Mouse (Mus musculus): ENCODE measurements around the gene Ppp2r2c. TPM values are rescaled to one million over a fixed set of nuclear protein-coding genes. Genes with fewer than 3 reads are reported as not detected.

Gene Ppp2r2c
- polyA plus RNA-seq, 1 experiment from 2014 or later, result 0.19 TPM

DNA sequence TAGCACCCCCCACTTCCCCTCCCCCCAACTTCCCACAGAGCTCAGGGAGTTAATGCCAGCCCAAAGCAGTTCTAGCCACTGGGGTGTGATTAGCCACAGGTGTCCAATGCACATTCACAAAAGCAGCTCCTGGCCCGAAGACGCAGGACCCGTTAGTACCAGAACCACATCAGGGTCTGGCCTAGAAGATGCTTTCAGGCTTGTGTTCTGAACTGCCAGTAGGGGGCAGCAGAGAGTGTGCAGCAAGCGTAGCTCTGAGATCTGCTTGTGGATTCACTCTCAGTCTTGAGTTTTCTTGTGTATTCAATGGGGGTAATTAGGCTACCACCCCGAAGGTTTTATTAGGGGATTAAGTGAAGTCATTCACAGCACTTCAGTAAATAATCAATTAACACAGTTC is 78.1 kb downstream of the Ppp2r2c start:
- H3K36me3 ChIP-seq (ENCODE audit: control insufficient read depth, insufficient read depth, low read length), result no peaks in the 10 kb centered on the region
- no peaks in the 10 kb centered on the region for H3K9me3 ChIP-seq (replicated peaks; ENCODE audit: control insufficient read depth, low read length)
- no peak for ATAC-seq (replicated peaks; ENCODE audit: insufficient number of reproducible peaks, low FRiP score, low TSS enrichment)
- H3K4me3 ChIP-seq (ENCODE audit: low read depth, low read length), result no peak overlapping the region
- H3K4me1 ChIP-seq (ENCODE audit: control insufficient read depth, insufficient read depth, low read length), result no peaks in the 10 kb centered on the region
- no peak overlapping the region for H3K4me2 ChIP-seq
- peaks cover 5% of the 10 kb centered on the region; the same call in 1 of the 2 replicates for H3K27me3 ChIP-seq (ENCODE audit: control insufficient read depth, insufficient read depth, low read length)
- H3K27ac ChIP-seq (ENCODE audit: low read depth, low read length), result no peak overlapping the region
- 15% methylated on average over 5 of the region's 5 CpGs for WGBS (ENCODE audit: insufficient replicate concordance)
- no peak overlapping the region for H3K9ac ChIP-seq (ENCODE audit: low read depth, low read length)

DNA sequence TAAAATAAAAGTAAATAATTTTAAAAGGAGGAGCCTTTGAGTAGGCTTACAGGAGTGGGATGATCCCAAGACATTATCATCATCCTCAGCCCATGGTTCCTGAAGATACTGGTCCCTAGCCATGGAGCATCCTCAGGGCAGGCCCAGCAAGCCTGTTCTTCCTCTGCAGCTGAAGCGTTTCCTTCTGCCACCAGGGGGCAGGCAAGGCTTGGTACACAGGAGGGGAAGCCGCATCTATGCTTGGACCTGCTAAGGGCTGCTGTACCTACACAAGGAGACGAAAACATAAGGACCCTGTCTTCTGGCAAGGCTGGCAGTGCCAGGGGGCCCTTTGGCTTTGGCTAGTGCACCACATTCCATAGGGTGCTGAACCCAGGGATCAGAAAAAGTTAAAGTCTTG is 80.5 kb downstream of the Ppp2r2c start:
- Histone ChIP-seq H3K36me3 (ENCODE audit: control insufficient read depth, insufficient read depth, low read length) (no peaks in the 10 kb centered on the region), H3K4me1 (ENCODE audit: control insufficient read depth, insufficient read depth, low read length) (no peaks in the 10 kb centered on the region), H3K27me3 (ENCODE audit: control insufficient read depth, insufficient read depth, low read length) (peaks cover 11% of the 10 kb centered on the region), H3K4me2 (no peak overlapping the region), H3K27ac (ENCODE audit: low read depth, low read length) (no peak overlapping the region), H3K4me3 (ENCODE audit: low read depth, low read length) (no peak overlapping the region), H3K9ac (ENCODE audit: low read depth, low read length) (no peak overlapping the region), H3K9me3 (replicated peaks; ENCODE audit: control insufficient read depth, low read length) (no peaks in the 10 kb centered on the region)
- no peak for ATAC-seq (replicated peaks; ENCODE audit: insufficient number of reproducible peaks, low FRiP score, low TSS enrichment)
- WGBS (ENCODE audit: insufficient replicate concordance), result 26% methylated on average over 3 of the region's 3 CpGs

DNA sequence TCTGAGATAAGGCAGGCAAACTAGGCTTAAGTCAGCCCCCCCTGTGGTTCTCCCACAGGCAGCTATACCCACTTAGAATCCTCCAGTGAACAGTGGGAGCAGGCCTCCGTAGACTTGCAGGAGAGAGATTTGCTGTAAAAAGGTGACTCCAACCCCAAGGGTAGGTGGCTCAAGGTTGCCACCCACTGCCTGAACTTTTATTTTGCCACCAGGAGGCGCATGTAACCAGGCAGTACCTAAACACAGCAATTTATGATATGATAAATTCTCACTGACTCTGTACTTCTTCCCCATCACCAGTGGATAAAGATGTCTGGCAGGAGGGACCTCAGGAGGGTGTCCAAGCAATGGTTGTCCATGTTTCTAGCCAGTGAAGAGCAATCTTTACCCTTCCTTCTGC is 82.6 kb downstream of the Ppp2r2c start:
- H3K36me3 ChIP-seq (ENCODE audit: control insufficient read depth, insufficient read depth, low read length), result no peaks in the 10 kb centered on the region
- no peak overlapping the region for H3K9ac ChIP-seq (ENCODE audit: low read depth, low read length)
- no peak overlapping the region for H3K27ac ChIP-seq (ENCODE audit: low read depth, low read length)
- whole genome bisulfite sequencing (ENCODE audit: insufficient replicate concordance), result 58% methylated on average over 2 of the region's 2 CpGs
- no peaks in the 10 kb centered on the region for H3K4me1 ChIP-seq (ENCODE audit: control insufficient read depth, insufficient read depth, low read length)
- no peak overlapping the region for H3K4me2 ChIP-seq
- no peak for ATAC-seq (replicated peaks; ENCODE audit: insufficient number of reproducible peaks, low FRiP score, low TSS enrichment)
- no peaks in the 10 kb centered on the region for H3K9me3 ChIP-seq (replicated peaks; ENCODE audit: control insufficient read depth, low read length)
- peaks cover 11% of the 10 kb centered on the region for H3K27me3 ChIP-seq (ENCODE audit: control insufficient read depth, insufficient read depth, low read length)
- H3K4me3 ChIP-seq (ENCODE audit: low read depth, low read length), result no peak overlapping the region

DNA sequence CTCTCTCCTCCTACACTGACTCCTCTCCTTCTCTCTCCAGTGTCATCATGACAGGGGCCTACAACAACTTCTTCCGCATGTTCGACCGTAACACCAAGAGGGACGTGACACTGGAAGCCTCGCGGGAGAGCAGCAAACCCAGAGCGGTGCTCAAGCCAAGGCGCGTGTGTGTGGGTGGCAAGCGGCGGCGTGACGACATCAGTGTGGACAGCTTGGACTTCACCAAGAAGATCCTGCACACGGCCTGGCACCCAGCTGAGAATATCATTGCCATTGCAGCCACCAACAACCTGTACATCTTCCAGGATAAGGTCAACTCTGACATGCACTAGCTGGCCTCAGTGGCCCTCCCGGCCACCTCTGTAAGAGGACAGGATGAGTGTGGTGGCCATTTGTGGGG is 84.0 kb downstream of the Ppp2r2c start:
- Histone ChIP-seq H3K9ac (ENCODE audit: low read depth, low read length) (no peak overlapping the region), H3K27ac (ENCODE audit: low read depth, low read length) (no peak overlapping the region), H3K4me3 (ENCODE audit: low read depth, low read length) (no peak overlapping the region), H3K27me3 (ENCODE audit: control insufficient read depth, insufficient read depth, low read length) (peaks cover 19% of the 10 kb centered on the region), H3K9me3 (replicated peaks; ENCODE audit: control insufficient read depth, low read length) (no peaks in the 10 kb centered on the region), H3K4me1 (ENCODE audit: control insufficient read depth, insufficient read depth, low read length) (no peaks in the 10 kb centered on the region), H3K4me2 (no peak overlapping the region), H3K36me3 (ENCODE audit: control insufficient read depth, insufficient read depth, low read length) (no peaks in the 10 kb centered on the region)
- ATAC-seq (replicated peaks; ENCODE audit: insufficient number of reproducible peaks, low FRiP score, low TSS enrichment), result no peak
- 82% methylated on average over 15 of the region's 15 CpGs for WGBS (ENCODE audit: insufficient replicate concordance)

DNA sequence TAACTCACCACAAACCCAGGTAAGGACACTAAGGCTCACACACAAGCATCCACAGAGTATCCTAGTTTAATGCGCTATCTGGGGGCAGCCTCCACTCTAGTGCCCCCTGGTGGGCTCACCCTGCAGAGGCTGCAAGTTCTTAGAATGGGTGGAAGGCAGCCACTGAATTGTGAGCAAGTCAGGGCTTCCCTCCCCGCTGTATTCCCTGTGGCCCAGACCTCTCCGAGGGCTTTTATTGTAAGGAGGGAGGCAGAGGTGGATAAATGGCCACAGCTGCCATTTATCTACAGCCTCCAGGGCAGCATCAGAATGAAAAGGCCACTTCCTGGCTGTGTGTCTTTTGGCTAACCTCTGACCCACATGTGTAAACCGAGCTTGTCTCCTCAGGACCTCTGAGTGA is 87.1 kb downstream of the Ppp2r2c start:
- Histone ChIP-seq H3K9ac (ENCODE audit: low read depth, low read length) (no peak overlapping the region), H3K27ac (ENCODE audit: low read depth, low read length) (no peak overlapping the region), H3K27me3 (ENCODE audit: control insufficient read depth, insufficient read depth, low read length) (peaks cover 17% of the 10 kb centered on the region), H3K4me2 (no peak overlapping the region), H3K36me3 (ENCODE audit: control insufficient read depth, insufficient read depth, low read length) (no peaks in the 10 kb centered on the region), H3K4me1 (ENCODE audit: control insufficient read depth, insufficient read depth, low read length) (no peaks in the 10 kb centered on the region; the same call in 1 of the 2 replicates), H3K4me3 (ENCODE audit: low read depth, low read length) (no peak overlapping the region), H3K9me3 (replicated peaks; ENCODE audit: control insufficient read depth, low read length) (no peaks in the 10 kb centered on the region)
- WGBS (ENCODE audit: insufficient replicate concordance), result 24% methylated on average over 4 of the region's 4 CpGs
- ATAC-seq (replicated peaks; ENCODE audit: insufficient number of reproducible peaks, low FRiP score, low TSS enrichment), result no peak

DNA sequence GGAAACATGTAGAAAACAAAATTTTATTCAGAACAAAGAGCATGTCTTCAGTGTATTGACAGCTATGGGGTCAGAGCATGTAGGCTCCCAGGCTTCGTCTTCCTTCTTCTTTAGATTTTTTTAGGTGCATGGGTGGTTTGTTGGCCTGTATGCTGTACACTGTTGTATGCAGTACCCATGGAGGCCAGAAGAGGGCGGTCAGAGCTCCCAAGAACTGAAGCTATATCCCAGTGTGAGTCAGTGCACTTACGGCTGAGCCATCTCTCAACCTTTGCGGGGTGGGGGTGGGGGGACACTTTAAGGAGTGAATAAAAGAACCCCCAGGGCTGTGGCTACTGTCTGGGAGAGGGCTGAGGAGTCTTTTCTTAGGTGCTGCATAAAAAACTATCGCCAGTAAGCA is 90.5 kb downstream of the Ppp2r2c start:
- H3K27me3 ChIP-seq (ENCODE audit: control insufficient read depth, insufficient read depth, low read length), result peaks cover 10% of the 10 kb centered on the region; the same call in 1 of the 2 replicates
- ATAC-seq (replicated peaks; ENCODE audit: insufficient number of reproducible peaks, low FRiP score, low TSS enrichment), result no peak
- peaks cover 7% of the 10 kb centered on the region for H3K4me1 ChIP-seq (ENCODE audit: control insufficient read depth, insufficient read depth, low read length)
- no peak overlapping the region for H3K27ac ChIP-seq (ENCODE audit: low read depth, low read length)
- H3K4me3 ChIP-seq (ENCODE audit: low read depth, low read length), result no peak overlapping the region
- 40% methylated on average over 5 of the region's 5 CpGs for WGBS (ENCODE audit: insufficient replicate concordance)
- no peaks in the 10 kb centered on the region for H3K36me3 ChIP-seq (ENCODE audit: control insufficient read depth, insufficient read depth, low read length)
- H3K9me3 ChIP-seq (replicated peaks; ENCODE audit: control insufficient read depth, low read length), result no peaks in the 10 kb centered on the region
- H3K4me2 ChIP-seq, result no peak overlapping the region
- no peak overlapping the region for H3K9ac ChIP-seq (ENCODE audit: low read depth, low read length)

DNA sequence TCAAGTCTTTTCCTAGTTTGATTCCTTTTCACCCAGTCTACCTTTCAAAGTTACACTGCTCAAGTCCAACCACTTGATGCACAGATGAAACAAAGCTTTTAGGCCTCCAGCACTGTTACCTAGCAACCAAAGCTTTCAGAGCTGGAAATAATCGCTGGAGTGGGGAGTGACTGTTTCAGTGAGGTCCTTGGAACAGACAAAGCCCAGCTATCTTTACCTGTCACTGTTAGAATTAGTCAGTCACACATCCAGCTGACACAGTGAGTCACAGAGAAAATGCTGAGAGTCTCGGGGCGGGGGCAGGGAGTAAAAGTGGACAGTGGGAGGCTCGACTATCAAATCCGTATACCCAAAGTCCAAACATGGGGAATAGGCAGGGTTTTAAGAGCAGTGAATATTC is 92.2 kb downstream of the Ppp2r2c start:
- no peak overlapping the region for H3K4me3 ChIP-seq (ENCODE audit: low read depth, low read length)
- peak; percentile 62; the same call in 1 of the 2 replicates for ATAC-seq (replicated peaks; ENCODE audit: insufficient number of reproducible peaks, low FRiP score, low TSS enrichment)

DNA sequence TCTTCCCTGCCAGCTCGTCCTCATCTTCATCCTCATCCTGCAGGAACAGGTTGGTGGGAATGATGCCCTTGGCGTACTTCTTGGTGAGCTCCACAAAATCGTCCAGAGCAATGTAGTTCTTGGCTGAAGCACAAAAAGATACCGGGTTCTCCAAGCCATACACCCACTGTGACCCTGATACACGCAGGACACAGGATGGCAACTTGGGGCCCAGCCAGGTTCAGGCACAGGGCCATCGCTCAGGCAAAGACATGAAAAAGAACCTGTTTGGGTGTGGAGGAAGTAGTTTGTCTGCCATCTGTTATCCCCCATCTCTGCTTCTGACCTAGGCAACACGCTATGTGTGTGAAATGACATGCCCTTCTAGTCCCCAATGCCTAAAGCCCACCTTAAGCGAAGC is 103.3 kb downstream of the Ppp2r2c start:
- H3K27ac ChIP-seq (ENCODE audit: low read depth, low read length), result no peak overlapping the region
- 82% methylated on average over 8 of the region's 8 CpGs for WGBS (ENCODE audit: insufficient replicate concordance)
- no peak for ATAC-seq (replicated peaks; ENCODE audit: insufficient number of reproducible peaks, low FRiP score, low TSS enrichment)
- H3K9ac ChIP-seq (ENCODE audit: low read depth, low read length), result no peak overlapping the region
- no peaks in the 10 kb centered on the region for H3K27me3 ChIP-seq (ENCODE audit: control insufficient read depth, insufficient read depth, low read length)
- H3K4me1 ChIP-seq (ENCODE audit: control insufficient read depth, insufficient read depth, low read length), result no peaks in the 10 kb centered on the region
- no peak overlapping the region for H3K4me2 ChIP-seq
- no peaks in the 10 kb centered on the region for H3K9me3 ChIP-seq (replicated peaks; ENCODE audit: control insufficient read depth, low read length)
- no peak overlapping the region for H3K4me3 ChIP-seq (ENCODE audit: low read depth, low read length)
- H3K36me3 ChIP-seq (ENCODE audit: control insufficient read depth, insufficient read depth, low read length), result peaks cover 26% of the 10 kb centered on the region

More for the DNA sequence above, 92.2 kb downstream of the Ppp2r2c start:
- peak overlapping the region; percentile 72 for H3K27ac ChIP-seq (ENCODE audit: low read depth, low read length)
- H3K9ac ChIP-seq (ENCODE audit: low read depth, low read length), result no peak overlapping the region
- H3K4me1 ChIP-seq (ENCODE audit: control insufficient read depth, insufficient read depth, low read length), result peaks cover 7% of the 10 kb centered on the region
- WGBS (ENCODE audit: insufficient replicate concordance), result 24% methylated on average over 5 of the region's 5 CpGs
- peaks cover 10% of the 10 kb centered on the region; the same call in 1 of the 2 replicates for H3K27me3 ChIP-seq (ENCODE audit: control insufficient read depth, insufficient read depth, low read length)
- H3K4me2 ChIP-seq, result no peak overlapping the region
- H3K36me3 ChIP-seq (ENCODE audit: control insufficient read depth, insufficient read depth, low read length), result no peaks in the 10 kb centered on the region; the same call in 1 of the 2 replicates
- no peaks in the 10 kb centered on the region for H3K9me3 ChIP-seq (replicated peaks; ENCODE audit: control insufficient read depth, low read length)

DNA sequence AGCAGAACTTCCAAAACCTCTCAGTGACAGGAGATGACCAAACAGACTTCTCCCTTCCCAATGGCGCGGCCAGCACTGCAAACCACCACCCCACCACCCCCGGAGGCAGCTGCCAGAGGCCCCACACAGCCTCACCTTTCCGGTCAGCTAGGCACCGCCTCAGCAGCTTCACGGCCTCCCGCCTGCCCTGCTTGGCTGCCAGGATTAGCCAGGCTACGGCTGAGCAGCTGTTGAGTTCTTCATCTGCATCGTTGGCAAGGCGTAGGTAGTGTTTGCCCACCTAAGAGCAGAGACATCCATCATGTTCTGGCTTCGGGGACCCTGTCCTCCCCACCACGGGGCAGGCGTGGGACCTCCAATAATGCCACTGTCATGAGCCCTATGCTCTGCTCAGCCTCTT is 107.0 kb downstream of the Ppp2r2c start:
- no peak for ATAC-seq (replicated peaks; ENCODE audit: insufficient number of reproducible peaks, low FRiP score, low TSS enrichment)
- H3K4me1 ChIP-seq (ENCODE audit: control insufficient read depth, insufficient read depth, low read length), result peaks cover 5% of the 10 kb centered on the region; the same call in 1 of the 2 replicates
- no peak overlapping the region for H3K4me2 ChIP-seq
- H3K9me3 ChIP-seq (replicated peaks; ENCODE audit: control insufficient read depth, low read length), result no peaks in the 10 kb centered on the region
- H3K9ac ChIP-seq (ENCODE audit: low read depth, low read length), result no peak overlapping the region
- H3K27ac ChIP-seq (ENCODE audit: low read depth, low read length), result no peak overlapping the region
- H3K36me3 ChIP-seq (ENCODE audit: control insufficient read depth, insufficient read depth, low read length), result peaks cover 14% of the 10 kb centered on the region
- no peaks in the 10 kb centered on the region for H3K27me3 ChIP-seq (ENCODE audit: control insufficient read depth, insufficient read depth, low read length)
- WGBS (ENCODE audit: insufficient replicate concordance), result 81% methylated on average over 13 of the region's 13 CpGs
- H3K4me3 ChIP-seq (ENCODE audit: low read depth, low read length), result no peak overlapping the region

Measured in heart, embryonic 11.5 days (tissue).